Mouse (Mus musculus): ENCODE measurements around the gene Slc35e3.

Slc35e3 gene

GRCm38 (mm10) chr10:117701034-117701829 lies 44.9 kb downstream of the Slc35e3 start:
- CTCF ChIA-PET: no interaction called here

GRCm38 (mm10) chr10:117700450-117700849 lies 45.7 kb downstream of the Slc35e3 start:
- CTCF ChIA-PET: no interaction called here

- CTCF ChIA-PET: no interaction called here
Measured at GRCm38 (mm10) chr10:117699914-117700313, 46.3 kb downstream of the Slc35e3 start.

GRCm38 (mm10) chr10:117698313-117699138 lies 47.6 kb downstream of the Slc35e3 start:
- CTCF ChIA-PET: no interaction called here

- CTCF ChIA-PET: no interaction called here
Measured at GRCm38 (mm10) chr10:117697561-117698115, 48.5 kb downstream of the Slc35e3 start.

GRCm38 (mm10) chr10:117696827-117697560 lies 49.2 kb downstream of the Slc35e3 start:
- CTCF ChIA-PET: no interaction called here

GRCm38 (mm10) chr10:117696021-117696826 lies 49.9 kb downstream of the Slc35e3 start:
- CTCF ChIA-PET: no interaction called here

- CTCF ChIA-PET: no interaction called here
Measured at GRCm38 (mm10) chr10:117695605-117696004, 50.6 kb downstream of the Slc35e3 start.

- CTCF ChIA-PET: no interaction called here
Measured at GRCm38 (mm10) chr10:117695027-117695426, 51.1 kb downstream of the Slc35e3 start.

GRCm38 (mm10) chr10:117694255-117694953 lies 51.8 kb downstream of the Slc35e3 start:
- CTCF ChIA-PET: no interaction called here

- CTCF ChIA-PET: no interaction called here
Measured at GRCm38 (mm10) chr10:117692953-117693352, 53.2 kb downstream of the Slc35e3 start.

GRCm38 (mm10) chr10:117692173-117692572 lies 54.0 kb downstream of the Slc35e3 start:
- CTCF ChIA-PET: no interaction called here

GRCm38 (mm10) chr10:117691389-117691968 lies 54.7 kb downstream of the Slc35e3 start:
- CTCF ChIA-PET: no interaction called here

- CTCF ChIA-PET: no interaction called here
Measured at GRCm38 (mm10) chr10:117690770-117691296, 55.3 kb downstream of the Slc35e3 start.

- CTCF ChIA-PET: interaction anchor here (1.1 kb wide), 1 partner anchor 37 kb away, joined by 3 read pairs; no protein-coding TSS in a partner anchor
Measured at GRCm38 (mm10) chr10:117690101-117690352, 56.1 kb downstream of the Slc35e3 start.

GRCm38 (mm10) chr10:117689297-117690100 lies 56.7 kb downstream of the Slc35e3 start:
- CTCF ChIA-PET: interaction anchor here (1.1 kb wide), 1 partner anchor 36 kb away, joined by 3 read pairs; no protein-coding TSS in a partner anchor

GRCm38 (mm10) chr10:117688204-117689151 lies 57.7 kb downstream of the Slc35e3 start:
- CTCF ChIA-PET: interaction anchor here (0.7 kb wide), 1 partner anchor 223 kb away, joined by 12 read pairs; no protein-coding TSS in a partner anchor

- CTCF ChIA-PET: interaction anchor here (0.7 kb wide), 1 partner anchor 222 kb away, joined by 12 read pairs; no protein-coding TSS in a partner anchor
Measured at GRCm38 (mm10) chr10:117687577-117687976, 58.6 kb downstream of the Slc35e3 start.

All from spleen, embryonic (tissue).